Mouse (Mus musculus): ENCODE data around the gene Nxpe4. TPM values are rescaled to one million over a fixed set of nuclear protein-coding genes. Genes with fewer than 3 reads are reported as not detected.
"Not testable (repeated sequence)": the region's sequence is repeated elsewhere in the genome, so short reads cannot be mapped to it uniquely, and the experiment has no call there.

Gene Nxpe4
- polyA plus RNA-seq, 1 experiment from 2014 or later = 8.3 TPM

DNA sequence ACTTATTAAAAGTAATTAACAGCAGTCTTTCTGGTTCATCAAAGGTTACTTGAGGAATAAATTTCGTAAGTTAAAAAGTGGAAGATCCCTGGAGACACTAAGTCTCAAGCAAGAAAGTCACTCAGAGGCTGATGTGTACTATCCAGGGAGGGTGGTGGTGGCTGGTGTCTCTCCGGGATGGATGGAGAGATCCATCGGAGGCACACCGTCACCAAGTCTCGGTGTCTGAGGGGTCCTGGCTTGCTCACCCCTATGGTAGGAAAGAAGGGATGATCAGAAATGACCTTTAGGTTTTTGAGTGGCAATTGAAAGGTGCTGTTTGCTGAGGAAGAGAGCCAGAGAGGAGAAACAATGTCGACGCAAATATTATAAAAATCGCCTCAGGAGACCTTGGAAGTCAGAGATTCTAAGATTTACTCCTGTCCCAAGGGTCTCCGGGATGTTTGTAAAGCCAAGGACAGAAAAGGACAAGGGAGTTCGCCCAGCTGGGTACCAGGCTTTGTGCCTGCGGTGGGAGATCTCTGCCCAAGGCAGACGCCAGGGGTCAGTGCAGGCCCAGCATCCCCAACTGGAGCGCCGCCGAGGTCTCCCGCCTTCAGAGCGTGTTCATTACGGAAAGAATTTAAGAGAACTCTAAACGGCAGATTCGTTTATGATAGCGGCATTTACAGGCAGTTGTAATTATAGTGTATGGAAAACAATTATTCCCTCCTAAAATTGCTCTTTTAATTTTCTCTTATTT is 104.6 kb downstream of the Nxpe4 start:
- H3K27me3 ChIP-seq (ENCODE audit: control insufficient read depth, insufficient read depth, low read length) = no peaks in the 10 kb centered on the region
- H3K4me3 ChIP-seq (ENCODE audit: low read depth, low read length) = peak overlapping the region; percentile 42
- peak; percentile 84; the same call in 1 of the 2 replicates for ATAC-seq (ENCODE audit: insufficient number of reproducible peaks, insufficient read depth, low FRiP score, low read depth)
- H3K4me2 ChIP-seq (replicated peaks; ENCODE audit: low read depth, low read length) = peak overlapping the region; percentile 95
- 13% methylated on average over 21 of the region's 21 CpGs for WGBS
- H3K27ac ChIP-seq (ENCODE audit: low read length) = no peak overlapping the region
- H3K36me3 ChIP-seq (ENCODE audit: control insufficient read depth, insufficient read depth, low read length) = no peaks in the 10 kb centered on the region
- no peaks in the 10 kb centered on the region for H3K9me3 ChIP-seq (ENCODE audit: control insufficient read depth, low read depth, low read length)
- H3K9ac ChIP-seq (replicated peaks; ENCODE audit: low read depth, low read length) = peak overlapping the region; percentile 21; the same call in 1 of the 2 replicates
- no peaks in the 10 kb centered on the region for H3K4me1 ChIP-seq (ENCODE audit: control insufficient read depth, insufficient read depth, low read length)

GRCm38 (mm10) chr9:48267028-48267441 is 105.2 kb downstream of the Nxpe4 start:
- peak overlapping the region; percentile 21; the same call in 1 of the 2 replicates for H3K9ac ChIP-seq (replicated peaks; ENCODE audit: low read depth, low read length)
- WGBS = under 1% methylated on average over 16 of the region's 16 CpGs
- H3K4me1 ChIP-seq (ENCODE audit: control insufficient read depth, insufficient read depth, low read length) = no peaks in the 10 kb centered on the region
- no peaks in the 10 kb centered on the region for H3K27me3 ChIP-seq (ENCODE audit: control insufficient read depth, insufficient read depth, low read length)
- H3K4me2 ChIP-seq (replicated peaks; ENCODE audit: low read depth, low read length) = peak overlapping the region; percentile 95
- peak overlapping the region; percentile 42 for H3K4me3 ChIP-seq (ENCODE audit: low read depth, low read length)
- no peak overlapping the region for H3K27ac ChIP-seq (ENCODE audit: low read length)
- peak; percentile 53; the same call in 1 of the 2 replicates for ATAC-seq (ENCODE audit: insufficient number of reproducible peaks, insufficient read depth, low FRiP score, low read depth)
- H3K36me3 ChIP-seq (ENCODE audit: control insufficient read depth, insufficient read depth, low read length) = no peaks in the 10 kb centered on the region
- no peaks in the 10 kb centered on the region for H3K9me3 ChIP-seq (ENCODE audit: control insufficient read depth, low read depth, low read length)

- no peaks in the 10 kb centered on the region for H3K27me3 ChIP-seq (ENCODE audit: control insufficient read depth, insufficient read depth, low read length)
- no peaks in the 10 kb centered on the region for H3K9me3 ChIP-seq (ENCODE audit: control insufficient read depth, low read depth, low read length)
- no peaks in the 10 kb centered on the region for H3K4me1 ChIP-seq (ENCODE audit: control insufficient read depth, insufficient read depth, low read length)
- ATAC-seq (ENCODE audit: insufficient number of reproducible peaks, insufficient read depth, low FRiP score, low read depth) = no peak
- no peak overlapping the region for H3K4me3 ChIP-seq (ENCODE audit: low read depth, low read length)
- no peak overlapping the region for H3K4me2 ChIP-seq (replicated peaks; ENCODE audit: low read depth, low read length)
- H3K36me3 ChIP-seq (ENCODE audit: control insufficient read depth, insufficient read depth, low read length) = no peaks in the 10 kb centered on the region
- H3K27ac ChIP-seq (ENCODE audit: low read length) = no peak overlapping the region
- H3K9ac ChIP-seq (replicated peaks; ENCODE audit: low read depth, low read length) = no peak overlapping the region
- 76% methylated on average over 1 of the region's 1 CpGs for WGBS
These were observed 106.1 kb downstream of the Nxpe4 start for GRCm38 (mm10) chr9:48267960-48268359.

DNA sequence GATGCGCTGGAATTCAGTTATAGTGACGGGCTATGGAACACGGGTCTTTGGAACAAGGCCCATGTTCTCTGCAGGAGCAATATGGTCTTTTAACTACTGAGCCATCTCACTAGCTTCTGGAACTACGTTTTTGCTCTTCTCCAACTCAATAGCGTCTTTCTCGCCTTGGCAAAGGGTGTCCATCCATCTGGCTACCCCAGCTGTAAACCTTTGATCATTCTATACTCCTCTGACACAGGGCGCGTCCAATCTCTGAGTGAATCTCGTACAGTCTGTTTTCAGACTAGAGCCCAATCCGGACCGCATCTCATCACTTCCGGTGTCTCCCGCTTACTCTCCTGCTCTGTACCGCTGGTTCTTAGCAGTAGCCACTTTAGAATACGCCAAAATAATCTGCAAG is 115.0 kb downstream of the Nxpe4 start:
- Histone ChIP-seq H3K27ac (ENCODE audit: low read length) (no peak overlapping the region), H3K9me3 (ENCODE audit: control insufficient read depth, low read depth, low read length) (no peaks in the 10 kb centered on the region), H3K36me3 (ENCODE audit: control insufficient read depth, insufficient read depth, low read length) (no peaks in the 10 kb centered on the region), H3K9ac (replicated peaks; ENCODE audit: low read depth, low read length) (no peak overlapping the region), H3K4me2 (replicated peaks; ENCODE audit: low read depth, low read length) (no peak overlapping the region), H3K4me3 (ENCODE audit: low read depth, low read length) (no peak overlapping the region), H3K4me1 (ENCODE audit: control insufficient read depth, insufficient read depth, low read length) (no peaks in the 10 kb centered on the region), H3K27me3 (ENCODE audit: control insufficient read depth, insufficient read depth, low read length) (no peaks in the 10 kb centered on the region)
- no peak for ATAC-seq (ENCODE audit: insufficient number of reproducible peaks, insufficient read depth, low FRiP score, low read depth)
- 91% methylated on average over 15 of the region's 15 CpGs for WGBS

- Histone ChIP-seq H3K27ac (ENCODE audit: low read length) (no peak overlapping the region), H3K4me1 (ENCODE audit: control insufficient read depth, insufficient read depth, low read length) (no peaks in the 10 kb centered on the region), H3K9ac (replicated peaks; ENCODE audit: low read depth, low read length) (no peak overlapping the region), H3K27me3 (ENCODE audit: control insufficient read depth, insufficient read depth, low read length) (no peaks in the 10 kb centered on the region), H3K4me3 (ENCODE audit: low read depth, low read length) (no peak overlapping the region), H3K9me3 (ENCODE audit: control insufficient read depth, low read depth, low read length) (no peaks in the 10 kb centered on the region), H3K4me2 (replicated peaks; ENCODE audit: low read depth, low read length) (no peak overlapping the region), H3K36me3 (ENCODE audit: control insufficient read depth, insufficient read depth, low read length) (no peaks in the 10 kb centered on the region)
- WGBS = 72% methylated on average over 8 of the region's 8 CpGs
- ATAC-seq (ENCODE audit: insufficient number of reproducible peaks, insufficient read depth, low FRiP score, low read depth) = no peak
These were observed 122.4 kb downstream of the Nxpe4 start for GRCm38 (mm10) chr9:48284221-48284620.

DNA sequence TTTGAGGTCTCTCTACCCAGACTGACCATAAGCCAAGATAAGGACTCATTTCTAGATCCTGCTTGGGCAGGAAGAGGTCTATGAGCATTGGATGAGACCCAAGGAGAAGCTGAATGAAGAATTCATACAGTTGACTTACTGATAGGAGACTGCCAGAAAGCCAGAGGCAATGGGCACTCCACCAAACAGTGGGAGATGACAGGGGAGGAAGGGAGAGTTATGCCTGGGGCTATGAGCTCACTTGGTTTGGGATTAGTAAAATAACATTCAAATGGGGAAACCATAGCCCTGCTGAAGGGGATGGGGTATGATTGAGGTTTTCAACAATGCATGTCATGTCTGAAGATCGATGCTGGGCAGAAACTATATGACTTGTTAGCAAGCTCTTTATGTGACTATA is 128.5 kb downstream of the Nxpe4 start:
- no peak for ATAC-seq (ENCODE audit: insufficient number of reproducible peaks, insufficient read depth, low FRiP score, low read depth)
- H3K9me3 ChIP-seq (ENCODE audit: control insufficient read depth, low read depth, low read length) = no peaks in the 10 kb centered on the region
- H3K27me3 ChIP-seq (ENCODE audit: control insufficient read depth, insufficient read depth, low read length) = no peaks in the 10 kb centered on the region
- no peaks in the 10 kb centered on the region for H3K4me1 ChIP-seq (ENCODE audit: control insufficient read depth, insufficient read depth, low read length)
- no peaks in the 10 kb centered on the region for H3K36me3 ChIP-seq (ENCODE audit: control insufficient read depth, insufficient read depth, low read length)
- H3K4me3 ChIP-seq (ENCODE audit: low read depth, low read length) = no peak overlapping the region
- 93% methylated on average over 1 of the region's 1 CpGs for WGBS
- H3K27ac ChIP-seq (ENCODE audit: low read length) = no peak overlapping the region
- no peak overlapping the region for H3K4me2 ChIP-seq (replicated peaks; ENCODE audit: low read depth, low read length)
- H3K9ac ChIP-seq (replicated peaks; ENCODE audit: low read depth, low read length) = no peak overlapping the region

- no peaks in the 10 kb centered on the region for H3K4me1 ChIP-seq (ENCODE audit: control insufficient read depth, insufficient read depth, low read length)
- no peak for ATAC-seq (ENCODE audit: insufficient number of reproducible peaks, insufficient read depth, low FRiP score, low read depth)
- no peak overlapping the region for H3K9ac ChIP-seq (replicated peaks; ENCODE audit: low read depth, low read length)
- WGBS = 71% methylated on average over 2 of the region's 2 CpGs
- no peaks in the 10 kb centered on the region for H3K27me3 ChIP-seq (ENCODE audit: control insufficient read depth, insufficient read depth, low read length)
- no peak overlapping the region for H3K4me3 ChIP-seq (ENCODE audit: low read depth, low read length)
- no peak overlapping the region for H3K27ac ChIP-seq (ENCODE audit: low read length)
- H3K4me2 ChIP-seq (replicated peaks; ENCODE audit: low read depth, low read length) = no peak overlapping the region
- H3K36me3 ChIP-seq (ENCODE audit: control insufficient read depth, insufficient read depth, low read length) = no peaks in the 10 kb centered on the region
- H3K9me3 ChIP-seq (ENCODE audit: control insufficient read depth, low read depth, low read length) = no peaks in the 10 kb centered on the region
These were observed 132.9 kb downstream of the Nxpe4 start for GRCm38 (mm10) chr9:48294754-48295153.

- Histone ChIP-seq H3K4me2 (replicated peaks; ENCODE audit: low read depth, low read length) (no peak overlapping the region), H3K36me3 (ENCODE audit: control insufficient read depth, insufficient read depth, low read length) (no peaks in the 10 kb centered on the region), H3K27ac (ENCODE audit: low read length) (no peak overlapping the region), H3K9me3 (ENCODE audit: control insufficient read depth, low read depth, low read length) (no peaks in the 10 kb centered on the region), H3K27me3 (ENCODE audit: control insufficient read depth, insufficient read depth, low read length) (no peaks in the 10 kb centered on the region), H3K9ac (replicated peaks; ENCODE audit: low read depth, low read length) (no peak overlapping the region), H3K4me1 (ENCODE audit: control insufficient read depth, insufficient read depth, low read length) (no peaks in the 10 kb centered on the region), H3K4me3 (ENCODE audit: low read depth, low read length) (no peak overlapping the region)
- no peak for ATAC-seq (ENCODE audit: insufficient number of reproducible peaks, insufficient read depth, low FRiP score, low read depth)
- WGBS = 77% methylated on average over 7 of the region's 7 CpGs
These were observed 137.2 kb downstream of the Nxpe4 start for GRCm38 (mm10) chr9:48298983-48299382.

- not testable (repeated sequence) for H3K27me3 ChIP-seq (ENCODE audit: control insufficient read depth, insufficient read depth, low read length); ATAC-seq (ENCODE audit: insufficient number of reproducible peaks, insufficient read depth, low FRiP score, low read depth); H3K4me2 ChIP-seq (replicated peaks; ENCODE audit: low read depth, low read length); H3K9ac ChIP-seq (replicated peaks; ENCODE audit: low read depth, low read length); H3K27ac ChIP-seq (ENCODE audit: low read length); H3K36me3 ChIP-seq (ENCODE audit: control insufficient read depth, insufficient read depth, low read length); H3K9me3 ChIP-seq (ENCODE audit: control insufficient read depth, low read depth, low read length); H3K4me1 ChIP-seq (ENCODE audit: control insufficient read depth, insufficient read depth, low read length); H3K4me3 ChIP-seq (ENCODE audit: low read depth, low read length)
- 65% methylated on average over 5 of the region's 5 CpGs for WGBS
These were observed 141.7 kb downstream of the Nxpe4 start for GRCm38 (mm10) chr9:48303564-48303963.
